Mouse (Mus musculus) neural tube, embryonic 11.5 days (tissue): ENCODE measurements at regions not wholly inside any gene's neighbourhood (a gene's known extent, or its start where the extent isn't known, plus 50 kb on each side); places are given as distances from the start of the nearest gene placed in this dataset. TPM values are rescaled to one million over a fixed set of nuclear protein-coding genes. Genes with fewer than 3 reads are reported as not detected.
A peak's percentile ranks its signal among the peaks of the same experiment; 100 is the strongest.

Experiments used
- ATAC-seq: fragments of 200-750 bp; cut with Nextera tagmentation; 2 replicates; pipeline ENCODE4 v1.8.0; 2017; ENCODE audit warnings: moderate number of reproducible peaks, mild to moderate bottlenecking, moderate TSS enrichment, moderate library complexity; ENCODE audit not compliant: insufficient read depth, low FRiP score, low TSS enrichment
- DNase-seq: peaks from one replicate; pipeline ENCODE4 v3.0.0-alpha.2; 2015; ENCODE audit warnings: low spot score
- H3K27ac ChIP-seq: fragments of 300-500 bp; sonication (generic); 2 replicates; pipeline ENCODE4 v1.5.1; 2014; ENCODE audit warnings: low read depth, mild to moderate bottlenecking, low read length
- H3K27me3 ChIP-seq: fragments of 300-500 bp; sonication (generic); 2 replicates; pipeline ENCODE4 v1.6.1; 2014; ENCODE audit warnings: mild to moderate bottlenecking, low read length, mixed read lengths; ENCODE audit not compliant: control insufficient read depth, insufficient read depth
- H3K36me3 ChIP-seq: fragments of 300-500 bp; sonication (generic); 2 replicates; pipeline ENCODE4 v1.6.1; 2014; ENCODE audit warnings: mild to moderate bottlenecking, low read length, moderate library complexity, mixed read lengths; ENCODE audit not compliant: control insufficient read depth, insufficient read depth
- H3K4me1 ChIP-seq: fragments of 300-500 bp; sonication (generic); 2 replicates; pipeline ENCODE4 v1.6.1; 2014; ENCODE audit warnings: low read length, mixed read lengths; ENCODE audit not compliant: control insufficient read depth, insufficient read depth
- H3K4me2 ChIP-seq: fragments of 300-500 bp; sonication (generic); 2 replicates; pipeline ENCODE4 v1.6.1; 2014; ENCODE audit warnings: low read depth, mild to moderate bottlenecking, moderate library complexity
- H3K4me3 ChIP-seq: fragments of 300-500 bp; sonication (generic); 2 replicates; pipeline ENCODE4 v1.5.1; 2014; ENCODE audit warnings: low read depth, low read length
- H3K9ac ChIP-seq: fragments of 300-500 bp; sonication (generic); 2 replicates; pipeline ENCODE4 v1.6.1; 2014; ENCODE audit warnings: mild to moderate bottlenecking, low read length
- H3K9me3 ChIP-seq: fragments of 300-500 bp; sonication (generic); 2 replicates; pipeline ENCODE4 v1.6.1; 2016; ENCODE audit warnings: low read length; ENCODE audit not compliant: control insufficient read depth
- WGBS: fragments of 180-500 bp; shearing (Covaris S2); extraction: QIAGEN DNeasy Blood & Tissue Kit; methylation state at CpG from one replicate; pipeline ENCODE4 v1.1.7; 2014; 5-methylcytosine and 5-hydroxymethylcytosine counted together
- microRNA-seq: library from miRNA; unstranded; fragments of <30 nt; microRNA quantifications from one replicate; pipeline ENCODE4, GENCODE M21; 2016

- peaks cover 6% of the 10 kb centered on the region for H3K4me1 ChIP-seq
- H3K36me3 ChIP-seq, result no peaks in the 10 kb centered on the region
- 76% methylated on average over 8 of the region's 8 CpGs for WGBS
- no peak overlapping the region for H3K27ac ChIP-seq
- no peak overlapping the region for H3K4me3 ChIP-seq
- ATAC-seq (no peak), DNase-seq (no peak)
- H3K27me3 ChIP-seq, result no peaks in the 10 kb centered on the region
- H3K9me3 ChIP-seq, result no peaks in the 10 kb centered on the region
- no peak overlapping the region for H3K9ac ChIP-seq
- no peak overlapping the region for H3K4me2 ChIP-seq
These were observed 99.9 kb upstream of the Nsun2 start for GRCm38 (mm10) chr13:69433461-69434323.

DNA sequence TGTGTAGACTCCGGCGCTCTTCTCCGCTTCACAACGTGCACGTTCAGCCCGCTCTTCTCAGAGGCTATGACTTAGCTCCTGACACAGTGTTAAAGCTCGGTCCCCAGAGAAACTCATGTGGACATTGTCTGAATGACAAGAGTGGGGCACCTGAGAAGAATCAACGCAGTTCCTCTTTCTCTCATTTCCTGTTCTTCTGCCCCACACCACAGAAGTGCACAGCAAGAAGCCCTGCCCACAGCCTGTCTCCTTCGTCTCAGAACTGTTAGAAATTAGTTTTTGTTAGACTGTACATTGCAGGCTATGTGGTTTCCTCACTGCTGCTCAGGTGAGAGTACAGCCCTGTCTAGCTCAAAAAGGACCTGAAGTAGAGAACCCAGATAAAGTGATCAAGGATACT lies 94.1 kb upstream of the Nsun2 start:
- H3K4me3 ChIP-seq, result no peak overlapping the region

DNA sequence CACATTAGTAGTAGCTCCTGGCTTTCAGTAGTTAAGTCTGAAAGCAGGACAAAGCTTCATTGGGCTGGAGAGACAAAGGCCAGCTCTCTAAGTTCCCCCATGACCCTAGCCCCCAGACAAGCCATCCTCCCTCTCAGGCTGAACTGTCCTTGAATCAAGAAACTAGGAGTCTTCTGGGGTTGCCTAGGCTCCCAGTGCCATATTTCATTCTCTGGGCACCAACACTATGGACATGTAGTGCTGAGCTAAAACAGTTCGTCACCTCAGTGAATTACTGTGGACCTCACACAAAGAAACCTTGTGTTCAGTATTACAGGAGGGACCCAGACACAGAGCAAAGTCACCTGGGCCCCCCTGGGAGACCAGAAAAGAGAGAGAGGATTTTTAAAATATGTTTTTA lies 91.7 kb upstream of the Nsun2 start:
- H3K36me3 ChIP-seq, result no peaks in the 10 kb centered on the region
- no peaks in the 10 kb centered on the region for H3K9me3 ChIP-seq
- DNase-seq (peak; percentile 38), ATAC-seq (peak; percentile 82)
- WGBS, result 19% methylated on average over 1 of the region's 1 CpGs
- H3K9ac ChIP-seq, result no peak overlapping the region
- no peak overlapping the region for H3K4me2 ChIP-seq
- no peak overlapping the region for H3K27ac ChIP-seq
- no peak overlapping the region for H3K4me3 ChIP-seq
- no peaks in the 10 kb centered on the region for H3K27me3 ChIP-seq
- no peaks in the 10 kb centered on the region for H3K4me1 ChIP-seq

More for the DNA sequence above, 94.1 kb upstream of the Nsun2 start:
- H3K27me3 ChIP-seq, result no peaks in the 10 kb centered on the region
- H3K4me1 ChIP-seq, result no peaks in the 10 kb centered on the region; the same call in 1 of the 2 replicates
- DNase-seq (no peak), ATAC-seq (no peak)
- H3K9me3 ChIP-seq, result no peaks in the 10 kb centered on the region
- H3K36me3 ChIP-seq, result no peaks in the 10 kb centered on the region
- no peak overlapping the region for H3K27ac ChIP-seq
- H3K4me2 ChIP-seq, result no peak overlapping the region
- WGBS, result 95% methylated on average over 9 of the region's 9 CpGs
- no peak overlapping the region for H3K9ac ChIP-seq

DNA sequence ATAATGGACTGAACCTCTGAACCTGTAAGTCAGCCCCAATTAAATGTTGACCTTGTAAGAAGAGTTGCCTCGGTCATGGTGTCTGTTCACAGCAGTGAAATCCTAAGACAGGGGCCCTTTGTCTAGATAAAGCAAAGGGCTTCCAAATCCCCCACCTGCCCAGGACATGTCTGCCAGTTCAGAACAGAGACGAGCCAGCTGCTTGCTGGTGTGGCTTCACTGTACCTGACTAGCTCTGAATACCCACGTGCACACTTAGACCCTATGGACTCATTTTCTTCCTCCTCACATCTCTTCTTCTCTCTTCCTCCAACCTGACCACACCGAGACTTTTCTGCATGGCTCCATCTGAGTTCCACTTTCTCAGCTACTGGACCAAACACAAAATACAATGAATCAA lies 87.9 kb upstream of the Nsun2 start:
- Histone ChIP-seq H3K4me1 (no peaks in the 10 kb centered on the region), H3K4me2 (no peak overlapping the region), H3K36me3 (no peaks in the 10 kb centered on the region), H3K9ac (no peak overlapping the region), H3K9me3 (no peaks in the 10 kb centered on the region), H3K27me3 (no peaks in the 10 kb centered on the region), H3K4me3 (no peak overlapping the region), H3K27ac (no peak overlapping the region)
- no peak for DNase-seq
- WGBS, result 84% methylated on average over 4 of the region's 4 CpGs
- ATAC-seq, result no peak

Small RNAs in the stretch of these regions (microRNA-seq; reads per million reads assigned to microRNA genes)
- gene Gm44375, result not detected
